Mouse (Mus musculus) myocyte (in vitro differentiated cells): ENCODE measurements at regions not wholly inside any gene's neighbourhood (a gene's known extent, or its start where the extent isn't known, plus 50 kb on each side); places are given as distances from the start of the nearest gene placed in this dataset.
A peak's percentile ranks its signal among the peaks of the same experiment; 100 is the strongest.
"Not testable (repeated sequence)": the region's sequence is repeated elsewhere in the genome, so short reads cannot be mapped to it uniquely, and the experiment has no call there.

Experiments
- H3K27me3 ChIP-seq: one replicate; pipeline ENCODE4 v1.6.1; 2011; ENCODE audit not compliant: control insufficient read depth, insufficient read depth, insufficient read length
- H3K36me3 ChIP-seq: one replicate; pipeline ENCODE4 v1.6.1; 2011; ENCODE audit not compliant: control insufficient read depth, insufficient read depth
- H3K4me2 ChIP-seq: one replicate; pipeline ENCODE4 v1.6.1; 2011; ENCODE audit warnings: low read depth, control low read depth
- H3K4me3 ChIP-seq: one replicate; pipeline ENCODE4 v1.5.1; 2011; ENCODE audit warnings: mild to moderate bottlenecking, control low read depth, moderate library complexity
- H3K79me2 ChIP-seq: one replicate; pipeline ENCODE4 v1.6.1; 2011; ENCODE audit not compliant: control insufficient read depth, insufficient read depth
- H3ac ChIP-seq: one replicate; pipeline ENCODE4 v1.6.1; 2011; ENCODE audit not compliant: control insufficient read depth, insufficient read length
- CEBPB ChIP-seq: IDR thresholded peaks from 2 replicates; pipeline ENCODE4 v1.6.1; 2011; ENCODE audit warnings: mild to moderate bottlenecking, moderate library complexity; ENCODE audit not compliant: poor library complexity, insufficient read depth, severe bottlenecking
- E2F4 ChIP-seq: IDR thresholded peaks from one replicate; pipeline ENCODE4 v1.6.1; 2011; ENCODE audit warnings: mild to moderate bottlenecking, control low read depth, moderate library complexity; ENCODE audit not compliant: insufficient read depth
- MAX ChIP-seq: IDR thresholded peaks from one replicate; pipeline ENCODE4 v1.6.1; 2011; ENCODE audit warnings: low read depth, mild to moderate bottlenecking, control low read depth
- MYOD1 ChIP-seq, 3 experiments: IDR thresholded peaks; one replicate each; pipeline ENCODE4 v1.6.1; 2011; ENCODE audit warnings: control low read depth in 2 of 3, low read depth in 2 of 3, mild to moderate bottlenecking in 2 of 3, moderate library complexity in 1 of 3; ENCODE audit not compliant: insufficient read length in 2 of 3, control insufficient read depth in 1 of 3
- MYOG ChIP-seq, 3 experiments: IDR thresholded peaks; one replicate each; pipeline ENCODE4 v1.6.1; 2011; ENCODE audit warnings: control low read depth in 2 of 3, low read depth in 2 of 3, mild to moderate bottlenecking in 2 of 3; ENCODE audit not compliant: insufficient read length in 2 of 3, control insufficient read depth in 1 of 3, insufficient read depth in 1 of 3
- POLR2A ChIP-seq: IDR thresholded peaks from one replicate; pipeline ENCODE4 v1.6.1; 2011; ENCODE audit warnings: low read depth, mild to moderate bottlenecking, control low read depth, moderate library complexity; ENCODE audit not compliant: insufficient read length
- POLR2AphosphoS2 ChIP-seq: IDR thresholded peaks from one replicate; pipeline ENCODE4 v1.6.1; 2011; ENCODE audit warnings: low read depth, control low read depth; ENCODE audit not compliant: insufficient read length
- REST ChIP-seq: IDR thresholded peaks from one replicate; pipeline ENCODE4 v1.6.1; 2011; ENCODE audit warnings: mild to moderate bottlenecking, control low read depth, moderate library complexity; ENCODE audit not compliant: insufficient read depth, insufficient read length
- SRF ChIP-seq: IDR thresholded peaks from one replicate; pipeline ENCODE4 v1.6.1; 2011; ENCODE audit warnings: low read depth; ENCODE audit not compliant: control insufficient read depth, insufficient read length
- TCF12 ChIP-seq: IDR thresholded peaks from one replicate; pipeline ENCODE4 v1.6.1; 2011; ENCODE audit warnings: mild to moderate bottlenecking, control low read depth; ENCODE audit not compliant: poor library complexity, insufficient read depth, severe bottlenecking
- TCF3 ChIP-seq: IDR thresholded peaks from one replicate; pipeline ENCODE4 v1.6.1; 2011; ENCODE audit warnings: low read depth, control low read depth; ENCODE audit not compliant: insufficient read length
- USF1 ChIP-seq: IDR thresholded peaks from one replicate; pipeline ENCODE4 v1.6.1; 2011; ENCODE audit warnings: low read depth, mild to moderate bottlenecking, control low read depth, moderate library complexity

- H3ac ChIP-seq, result no peak overlapping the region
- H3K79me2 ChIP-seq, result no peaks in the 10 kb centered on the region
- H3K4me3 ChIP-seq, result no peak overlapping the region
- no peak overlapping the region for H3K4me2 ChIP-seq
- H3K36me3 ChIP-seq, result no peaks in the 10 kb centered on the region
- TF ChIP-seq REST (no peak), POLR2AphosphoS2 (no peak), USF1 (no peak), MYOD1 (IDR thresholded peaks at IDR 0.05; ENCODE audit: control insufficient read depth in 1 of 3, insufficient read length in 2 of 3, low read depth in 2 of 3) (no peak)
- H3K27me3 ChIP-seq, result no peaks in the 10 kb centered on the region
These were observed 64.5 kb upstream of the Nap1l2 start for GRCm38 (mm10) chrX:103250961-103251360.

DNA sequence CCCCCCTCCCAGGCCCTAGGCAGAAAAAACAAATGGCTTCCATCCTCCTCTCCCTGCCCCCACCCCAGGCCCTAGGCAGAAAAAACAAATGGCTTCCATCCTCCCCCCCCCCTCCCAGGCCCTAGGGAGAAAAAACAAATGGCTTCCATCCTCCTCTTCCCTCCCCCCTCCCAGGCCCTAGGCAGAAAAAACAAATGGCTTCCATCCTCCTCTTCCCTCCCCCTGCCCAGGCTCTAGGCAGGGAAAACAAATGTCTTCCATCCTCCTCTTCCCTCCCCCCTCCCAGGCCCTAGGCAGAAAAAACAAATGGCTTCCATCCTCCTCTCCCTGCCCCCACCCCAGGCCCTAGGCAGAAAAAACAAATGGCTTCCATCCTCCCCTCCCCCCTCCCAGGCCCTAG is 65.0 kb upstream of the Nap1l2 start:
- H3K27me3 ChIP-seq, H3ac ChIP-seq, H3K4me2 ChIP-seq, H3K36me3 ChIP-seq, H3K4me3 ChIP-seq, H3K79me2 ChIP-seq: not testable (repeated sequence)

DNA sequence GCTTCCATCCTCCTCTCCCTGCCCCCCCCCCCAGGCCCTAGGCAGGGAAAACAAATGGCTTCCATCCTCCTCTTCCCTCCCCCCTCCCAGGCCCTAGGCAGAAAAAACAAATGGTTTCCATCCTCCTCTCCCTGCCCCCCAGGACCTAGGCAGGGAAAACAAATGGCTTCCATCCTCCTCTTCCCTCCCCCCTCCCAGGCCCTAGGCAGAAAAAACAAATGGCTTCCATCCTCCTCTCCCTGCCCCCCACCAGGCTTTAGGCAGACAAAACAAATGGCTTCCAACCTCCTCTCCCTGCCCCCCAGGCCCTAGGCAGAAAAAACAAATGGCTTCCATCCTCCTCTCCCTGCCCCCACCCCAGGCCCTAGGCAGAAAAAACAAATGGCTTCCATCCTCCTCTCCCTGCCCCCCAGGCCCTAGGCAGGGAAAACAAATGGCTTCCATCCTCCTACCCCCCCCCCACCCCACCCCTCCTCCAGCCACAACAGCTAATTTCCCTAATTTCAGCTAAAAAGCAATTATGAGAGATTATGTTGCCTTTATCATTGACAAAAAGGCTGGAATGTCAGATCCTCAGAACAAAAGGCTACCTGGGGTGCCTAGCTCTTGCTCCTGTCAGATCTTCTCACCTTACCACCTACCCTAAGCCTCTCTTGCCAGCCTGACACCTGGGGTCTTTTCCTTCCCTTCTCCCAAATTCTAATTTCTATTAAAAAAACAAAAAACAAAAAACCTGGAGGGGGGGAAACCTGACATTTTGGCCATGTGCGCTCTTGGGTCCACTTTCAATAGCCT is 65.8 kb upstream of the Nap1l2 start:
- not testable (repeated sequence) for H3K27me3 ChIP-seq, H3ac ChIP-seq, H3K36me3 ChIP-seq, H3K79me2 ChIP-seq, H3K4me3 ChIP-seq, H3K4me2 ChIP-seq

DNA sequence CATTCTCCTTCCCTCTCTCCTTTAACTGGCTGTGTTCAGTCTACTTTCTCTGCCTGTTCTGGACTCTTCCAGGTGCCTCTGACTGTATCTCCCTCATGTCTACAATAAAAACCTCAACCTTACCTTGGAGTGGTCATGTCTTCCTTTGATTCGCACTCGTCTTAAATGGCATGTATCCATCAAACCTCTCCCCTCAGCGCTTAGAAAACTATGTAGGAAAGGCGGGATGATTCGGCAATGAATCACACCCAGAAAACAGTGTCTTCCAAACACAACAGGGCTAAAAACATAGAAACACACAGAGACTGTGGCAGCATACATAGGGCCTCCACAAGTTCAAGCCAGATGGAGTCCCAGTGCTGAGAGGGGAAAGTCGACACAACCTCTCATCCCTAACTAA is 66.4 kb upstream of the Nap1l2 start:
- Histone ChIP-seq H3K36me3 (no peaks in the 10 kb centered on the region), H3ac (no peak overlapping the region), H3K27me3 (no peaks in the 10 kb centered on the region), H3K4me2 (no peak overlapping the region), H3K79me2 (no peaks in the 10 kb centered on the region), H3K4me3 (no peak overlapping the region)
- TF ChIP-seq REST, result no peak
- no peak for TF ChIP-seq E2F4
- TF ChIP-seq MAX, result no peak
- no peak for TF ChIP-seq TCF3
- no peak for TF ChIP-seq SRF
- no peak for TF ChIP-seq TCF12
- no peak for TF ChIP-seq POLR2AphosphoS2
- no peak for TF ChIP-seq POLR2A

DNA sequence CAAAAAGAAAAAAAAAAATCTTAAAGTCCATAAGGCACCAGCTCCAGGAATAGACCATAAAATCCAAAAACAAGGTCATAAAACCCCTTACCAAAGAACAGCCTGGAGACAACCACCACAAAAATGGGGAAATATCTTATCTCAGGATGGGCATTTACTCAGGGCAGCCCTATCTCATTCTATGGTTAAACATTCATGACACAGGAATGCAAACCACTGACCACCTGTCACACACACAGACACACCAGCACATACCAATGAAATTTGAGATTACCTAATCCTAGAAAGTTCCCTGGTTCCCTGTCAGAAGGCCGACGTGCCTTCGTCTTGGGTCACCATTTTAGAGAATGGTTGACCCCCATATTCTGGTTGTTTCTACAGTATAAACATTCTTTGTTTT is 66.3 kb upstream of the Cdx4 start:
- Histone ChIP-seq H3ac (no peak overlapping the region), H3K27me3 (no peaks in the 10 kb centered on the region), H3K4me2 (no peak overlapping the region), H3K79me2 (no peaks in the 10 kb centered on the region), H3K4me3 (no peak overlapping the region), H3K36me3 (no peaks in the 10 kb centered on the region)
- TF ChIP-seq TCF12, result no peak
- TF ChIP-seq MYOD1 (IDR thresholded peaks at IDR 0.05; ENCODE audit: control insufficient read depth in 1 of 3, insufficient read length in 2 of 3, low read depth in 2 of 3), result no peak
- no peak for TF ChIP-seq POLR2A
- no peak for TF ChIP-seq E2F4
- TF ChIP-seq SRF, result no peak
- no peak for TF ChIP-seq MYOG (IDR thresholded peaks at IDR 0.05; ENCODE audit: control insufficient read depth in 1 of 3, insufficient read depth in 1 of 3, insufficient read length in 2 of 3, low read depth in 2 of 3)
- no peak for TF ChIP-seq MAX
- no peak for TF ChIP-seq USF1
- TF ChIP-seq POLR2AphosphoS2, result no peak
- no peak for TF ChIP-seq TCF3
- no peak for TF ChIP-seq REST
- no peak for TF ChIP-seq CEBPB

DNA sequence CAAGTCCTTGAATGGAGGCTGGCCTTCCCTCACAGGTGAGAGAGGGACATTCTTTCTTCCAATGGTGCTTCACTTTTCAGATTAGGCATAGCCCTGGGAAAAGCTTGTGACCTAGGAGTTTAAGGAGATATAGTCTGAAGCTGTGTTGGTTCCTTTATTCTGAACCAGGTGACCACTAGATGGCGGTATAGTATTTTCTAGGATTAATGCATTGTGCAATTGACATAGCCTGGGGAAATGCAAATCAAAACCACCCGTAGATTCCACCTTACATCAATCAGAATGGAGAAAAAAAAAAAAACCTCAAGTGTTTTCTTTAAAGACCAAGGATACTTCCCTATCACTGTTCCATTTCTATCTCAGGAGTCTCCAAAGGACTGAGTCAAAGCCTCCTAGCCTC is 61.3 kb upstream of the Cdx4 start:
- no peaks in the 10 kb centered on the region for H3K27me3 ChIP-seq
- no peak for TF ChIP-seq USF1
- TF ChIP-seq MYOD1 (IDR thresholded peaks at IDR 0.05; ENCODE audit: control insufficient read depth in 1 of 3, insufficient read length in 2 of 3, low read depth in 2 of 3), result no peak
- peak; percentile 53; the same call in 1 of the 2 replicates for TF ChIP-seq CEBPB
- no peak for TF ChIP-seq REST
- TF ChIP-seq TCF3, result no peak
- no peak for TF ChIP-seq POLR2AphosphoS2
- H3K79me2 ChIP-seq, result no peaks in the 10 kb centered on the region

More for the DNA sequence above, 61.3 kb upstream of the Cdx4 start:
- H3K4me3 ChIP-seq, result no peak overlapping the region
- no peak overlapping the region for H3K4me2 ChIP-seq
- H3ac ChIP-seq, result no peak overlapping the region
- no peaks in the 10 kb centered on the region for H3K36me3 ChIP-seq
